Mouse (Mus musculus) thymus, adult 2 months (tissue): ENCODE measurements around the gene Rimbp3.

Experiments
- CTCF ChIP-seq: fragments of 200-500 bp; IDR thresholded peaks from 2 replicates; pipeline ENCODE4 v1.5.1; 2012; ENCODE audit warnings: mild to moderate bottlenecking, control low read depth, low read length, moderate library complexity, borderline replicate concordance; ENCODE audit not compliant: control insufficient read depth, poor library complexity, insufficient read depth; ENCODE audit errors: extremely low read depth
- POLR2A ChIP-seq: fragments of 200-500 bp; IDR thresholded peaks from 2 replicates; pipeline ENCODE4 v1.6.1; 2012; ENCODE audit warnings: mild to moderate bottlenecking, low read length, control low read depth, moderate library complexity; ENCODE audit not compliant: control insufficient read depth, poor library complexity, insufficient read depth; ENCODE audit errors: extremely low read depth

GRCm38 (mm10) chr16:17216934-17217633, 8.7 kb downstream of the Rimbp3 start:
- TF ChIP-seq CTCF (no peak), POLR2A (no peak)
